Mouse (Mus musculus): ENCODE measurements around the gene Grin3b.

Gene Grin3b

DNA sequence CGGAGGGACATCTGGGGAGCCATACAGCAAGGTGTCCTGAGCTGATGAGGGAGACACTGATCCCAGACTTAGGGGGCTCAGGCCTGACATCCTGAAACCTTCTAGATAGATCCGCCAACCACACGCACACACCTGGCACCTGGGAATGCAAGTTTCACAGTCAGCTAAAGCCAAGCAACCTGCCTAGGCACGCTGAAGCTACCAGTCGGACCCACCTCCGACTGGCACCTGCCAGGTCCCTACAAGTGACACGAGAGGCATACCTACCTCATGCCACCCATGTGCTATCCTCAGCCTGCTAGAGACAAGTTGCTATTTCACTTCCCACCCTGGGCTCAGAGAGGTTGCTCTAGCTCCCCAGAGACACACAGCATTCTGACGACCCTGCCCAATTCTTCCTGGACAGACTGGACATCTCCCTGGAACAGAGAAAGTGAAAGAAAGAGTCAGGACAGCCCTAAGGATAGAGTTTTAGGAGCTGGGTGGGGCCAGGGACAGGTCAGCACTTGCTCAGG is 18.8 kb downstream of the Grin3b start:
- no peak for DNase-seq

DNA sequence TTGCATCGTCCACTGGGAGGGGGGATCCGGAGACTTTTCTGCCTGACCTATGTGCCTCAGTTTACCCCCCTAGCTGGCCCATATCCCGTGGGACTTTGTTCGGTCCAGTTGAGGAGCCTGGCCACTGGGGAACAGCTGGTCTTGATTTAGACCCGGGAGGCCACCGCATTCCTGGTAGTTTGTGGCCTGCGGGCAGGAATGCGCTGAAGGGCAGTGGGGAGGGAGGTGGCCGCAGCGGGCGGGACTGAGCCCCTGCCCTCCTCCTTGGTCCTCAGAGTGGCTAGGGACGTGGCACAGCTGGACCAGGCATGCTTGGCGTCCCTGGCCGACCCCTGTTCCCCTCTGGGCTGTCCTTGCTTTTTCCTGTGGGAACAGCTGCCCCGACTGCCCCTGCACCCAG is 19.4 kb downstream of the Grin3b start:
- no peak for DNase-seq

DNA sequence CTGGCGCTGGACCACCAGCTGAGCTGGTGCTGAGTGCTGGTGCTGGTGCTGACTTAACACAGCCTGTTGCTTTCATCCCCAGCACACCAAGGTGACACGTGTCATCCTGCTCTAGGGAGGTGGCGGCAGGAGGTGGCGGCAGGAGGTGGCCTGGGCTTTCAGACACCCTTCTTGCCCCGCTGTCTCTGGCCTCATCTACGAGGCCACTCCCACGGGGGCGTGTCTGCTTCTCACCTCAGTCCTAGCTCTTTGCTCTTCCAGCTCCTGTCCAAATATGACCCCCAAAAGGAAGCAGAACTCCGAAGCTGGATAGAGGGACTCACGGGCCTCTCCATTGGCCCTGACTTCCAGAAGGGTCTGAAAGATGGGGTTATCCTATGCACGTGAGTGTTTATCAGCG is 20.6 kb downstream of the Grin3b start:
- DNase-seq, result no peak

DNA sequence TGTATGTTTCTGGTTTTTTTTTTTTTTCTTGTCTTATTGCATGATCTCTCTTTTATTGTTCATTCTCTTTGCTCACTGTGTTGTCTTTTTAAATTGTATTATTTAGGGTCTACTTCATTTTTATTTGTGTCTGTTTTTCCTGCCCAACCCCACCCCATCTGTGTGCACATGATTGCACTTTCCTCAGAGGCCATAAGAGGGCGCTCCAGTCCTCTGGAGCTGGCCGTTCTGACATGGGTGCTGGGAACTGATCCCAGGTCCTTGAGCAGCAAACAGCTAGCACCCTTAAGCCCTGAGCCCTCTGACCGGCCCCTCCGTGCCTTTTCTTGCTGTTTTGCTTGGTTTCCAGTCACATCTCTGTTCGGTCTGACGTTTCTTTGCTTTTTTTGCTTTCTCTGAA is 21.0 kb downstream of the Grin3b start:
- no peak for DNase-seq

DNA sequence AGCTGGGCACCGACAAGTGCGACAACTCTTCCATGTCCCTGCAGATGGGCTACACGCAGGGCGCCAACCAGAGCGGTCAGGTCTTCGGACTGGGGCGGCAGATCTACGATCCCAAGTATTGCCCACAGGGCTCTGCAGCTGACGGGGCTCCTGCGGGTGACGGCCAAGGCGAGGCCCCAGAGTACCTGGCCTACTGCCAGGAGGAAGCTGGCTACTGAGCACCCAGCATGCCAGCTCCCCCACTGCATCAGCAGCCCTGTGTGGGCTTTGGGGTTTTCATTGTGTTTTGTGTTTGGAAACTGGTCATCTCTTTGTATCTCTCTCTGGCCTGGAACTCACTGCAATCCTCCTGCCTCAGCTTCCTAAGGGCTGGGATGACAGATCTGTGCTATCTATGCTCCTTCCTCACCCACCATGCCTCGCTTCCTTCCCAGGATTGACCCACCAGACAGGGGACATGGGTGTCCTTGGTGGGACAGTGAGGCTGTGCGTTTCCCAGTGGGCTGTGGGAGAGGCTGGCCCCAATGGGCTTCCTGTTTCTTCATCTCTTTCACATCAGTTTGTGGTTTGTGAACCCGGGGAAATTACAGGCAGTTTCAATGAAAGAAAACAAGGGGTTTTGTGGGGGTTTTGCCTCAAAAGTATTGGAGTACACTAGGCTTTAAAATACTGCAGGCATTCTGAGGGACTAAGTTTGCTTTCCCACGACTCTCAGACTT is 24.0 kb downstream of the Grin3b start:
- DNase-seq, result peak in 1 of 2 experiments; percentile 53

DNA sequence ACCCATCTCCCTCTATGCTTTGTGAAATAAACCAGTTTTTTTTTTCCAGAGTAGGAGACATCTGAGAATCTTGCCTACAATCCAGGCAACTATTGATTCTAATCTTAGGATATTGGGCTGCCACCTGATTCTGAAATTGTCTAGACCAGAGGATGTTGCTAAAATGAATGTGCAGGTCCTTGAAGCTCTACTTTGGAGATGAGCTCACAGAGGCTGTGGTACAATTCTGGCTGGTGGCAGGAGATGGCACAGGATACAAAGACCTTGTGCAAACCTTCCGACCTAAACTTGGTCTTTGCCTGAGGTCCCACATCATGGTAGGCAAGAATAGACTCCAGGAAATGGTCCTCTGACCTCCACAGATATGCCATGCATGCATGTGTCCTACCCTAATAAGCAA is 25.1 kb downstream of the Grin3b start:
- DNase-seq, result no peak

DNA sequence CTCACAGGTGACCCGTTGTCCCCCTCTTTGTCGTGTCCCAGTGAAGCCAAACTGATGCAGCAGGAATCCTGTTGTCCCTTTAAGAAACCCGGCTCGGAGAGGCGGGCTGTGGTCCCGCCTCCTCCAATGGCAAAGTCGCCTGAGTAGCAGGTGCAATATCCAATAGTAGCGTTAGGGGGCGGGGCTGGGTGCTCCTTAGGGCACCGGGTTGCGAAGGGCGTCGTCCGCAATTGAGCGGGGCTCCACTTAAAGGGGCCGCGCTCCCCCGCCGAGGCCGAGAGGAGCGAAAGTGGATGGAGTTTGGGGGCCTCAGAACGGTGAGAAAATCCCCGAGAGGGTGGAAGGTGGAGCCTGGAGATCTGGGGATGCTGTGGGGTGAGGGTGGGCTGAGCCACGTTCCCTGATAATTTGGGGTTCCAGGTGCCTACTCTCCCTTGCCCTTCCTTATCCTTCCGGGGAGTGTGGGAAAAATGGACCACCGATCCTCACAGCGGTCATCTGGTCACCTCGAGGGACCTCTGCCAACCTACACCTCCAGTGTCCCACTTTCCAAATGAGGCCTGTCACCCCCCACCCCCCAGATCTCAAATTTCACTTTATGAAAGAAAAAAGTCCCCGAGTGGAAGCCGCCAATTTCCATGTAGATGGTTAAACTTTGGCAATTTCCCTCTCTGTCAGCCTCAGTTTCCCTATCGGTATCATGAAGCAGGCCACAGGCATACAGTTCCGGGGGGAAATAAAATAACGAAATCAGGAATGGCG is 25.9 kb downstream of the Grin3b start, which contains the start of gene Abca7:
Gene Abca7, plus strand, starts transcription at position 223 of the 762 bp plus-strand sequence.
- peak; percentile 94 to 96 for DNase-seq

DNA sequence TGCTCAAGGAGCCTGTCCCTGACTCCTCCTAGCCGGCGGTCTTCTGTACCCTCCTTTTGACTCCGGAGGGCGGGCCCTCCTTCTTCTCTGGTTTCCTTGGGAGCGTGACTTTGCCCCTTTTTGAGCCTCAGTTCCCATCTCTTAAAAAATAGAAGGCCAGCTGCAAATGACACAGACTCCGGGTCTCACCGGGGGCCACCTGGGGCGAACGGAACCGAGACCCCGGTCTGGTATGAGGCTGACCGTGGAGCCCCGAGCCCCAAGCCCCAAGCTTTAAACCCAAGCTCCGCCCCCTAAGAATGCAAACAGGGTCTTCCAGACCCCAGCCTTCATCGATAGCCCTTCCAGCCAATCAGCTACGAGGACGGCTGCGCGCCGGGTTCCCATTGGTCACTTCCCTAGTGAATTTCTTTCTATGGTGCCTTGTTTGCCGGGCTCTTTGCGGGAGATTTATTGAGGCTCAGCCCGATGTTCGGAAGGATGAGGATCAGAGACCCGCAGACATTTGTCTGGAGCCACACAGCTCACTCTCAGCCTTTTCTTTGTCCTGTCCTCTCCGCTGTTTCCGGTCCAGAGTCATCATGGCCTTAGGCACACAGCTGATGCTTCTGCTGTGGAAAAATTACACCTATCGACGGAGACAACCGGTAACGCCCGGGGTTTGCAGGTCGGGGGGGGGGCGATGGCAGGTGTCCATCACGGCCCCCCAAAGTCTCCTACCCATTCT is 26.7 kb downstream of the Grin3b start:
- DNase-seq, result peak in 1 of 2 experiments; percentile 56

DNA sequence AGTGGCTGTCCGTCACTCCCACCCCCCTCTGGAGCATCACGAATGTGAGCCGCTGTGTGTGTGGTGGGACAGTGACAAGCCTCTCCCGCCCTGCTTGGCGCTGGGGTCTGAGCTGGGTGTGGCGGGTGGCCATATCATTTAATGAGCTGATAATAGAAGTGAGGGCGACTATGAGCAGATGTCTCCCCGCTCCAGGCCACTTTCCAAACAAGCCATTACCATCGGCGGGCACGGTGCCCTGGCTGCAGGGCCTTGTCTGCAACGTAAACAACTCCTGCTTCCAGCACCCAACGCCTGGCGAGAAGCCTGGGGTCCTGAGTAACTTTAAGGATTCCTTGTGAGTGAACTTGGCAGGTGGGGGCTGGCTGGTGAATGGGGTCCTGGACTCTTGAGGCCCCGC is 27.3 kb downstream of the Grin3b start:
- no peak for DNase-seq

DNA sequence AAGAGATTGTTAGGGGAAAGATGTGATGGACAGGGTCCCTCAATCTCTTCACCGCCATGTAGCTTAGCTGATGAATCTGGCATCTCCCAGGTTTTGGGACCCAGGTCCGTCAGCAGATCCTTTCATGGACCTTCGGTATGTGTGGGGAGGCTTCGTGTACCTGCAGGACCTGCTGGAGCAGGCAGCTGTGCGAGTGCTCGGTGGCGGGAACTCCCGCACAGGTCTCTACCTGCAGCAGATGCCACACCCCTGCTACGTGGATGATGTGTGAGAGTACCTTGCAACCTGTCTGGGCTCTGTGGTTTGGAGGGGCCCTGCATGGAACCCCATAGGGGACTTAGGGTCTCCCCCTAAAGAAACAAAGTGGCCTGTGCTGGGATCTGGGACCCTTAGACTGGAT is 31.4 kb downstream of the Grin3b start:
- no peak for DNase-seq

DNA sequence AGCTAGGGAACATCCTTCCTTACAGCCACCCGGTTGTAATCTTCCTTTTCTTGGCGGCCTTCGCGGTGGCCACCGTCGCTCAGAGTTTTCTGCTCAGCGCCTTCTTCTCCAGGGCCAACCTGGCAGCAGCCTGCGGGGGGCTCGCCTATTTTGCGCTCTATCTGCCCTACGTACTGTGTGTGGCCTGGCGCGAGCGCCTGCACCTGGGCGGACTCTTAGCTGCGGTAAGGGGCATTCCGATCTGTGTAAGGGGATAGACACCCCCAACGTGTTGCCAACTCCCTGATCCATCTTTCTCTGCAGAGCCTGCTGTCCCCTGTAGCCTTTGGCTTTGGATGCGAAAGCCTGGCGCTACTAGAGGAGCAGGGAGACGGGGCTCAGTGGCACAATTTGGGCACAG is 32.3 kb downstream of the Grin3b start:
- DNase-seq, result no peak

DNA sequence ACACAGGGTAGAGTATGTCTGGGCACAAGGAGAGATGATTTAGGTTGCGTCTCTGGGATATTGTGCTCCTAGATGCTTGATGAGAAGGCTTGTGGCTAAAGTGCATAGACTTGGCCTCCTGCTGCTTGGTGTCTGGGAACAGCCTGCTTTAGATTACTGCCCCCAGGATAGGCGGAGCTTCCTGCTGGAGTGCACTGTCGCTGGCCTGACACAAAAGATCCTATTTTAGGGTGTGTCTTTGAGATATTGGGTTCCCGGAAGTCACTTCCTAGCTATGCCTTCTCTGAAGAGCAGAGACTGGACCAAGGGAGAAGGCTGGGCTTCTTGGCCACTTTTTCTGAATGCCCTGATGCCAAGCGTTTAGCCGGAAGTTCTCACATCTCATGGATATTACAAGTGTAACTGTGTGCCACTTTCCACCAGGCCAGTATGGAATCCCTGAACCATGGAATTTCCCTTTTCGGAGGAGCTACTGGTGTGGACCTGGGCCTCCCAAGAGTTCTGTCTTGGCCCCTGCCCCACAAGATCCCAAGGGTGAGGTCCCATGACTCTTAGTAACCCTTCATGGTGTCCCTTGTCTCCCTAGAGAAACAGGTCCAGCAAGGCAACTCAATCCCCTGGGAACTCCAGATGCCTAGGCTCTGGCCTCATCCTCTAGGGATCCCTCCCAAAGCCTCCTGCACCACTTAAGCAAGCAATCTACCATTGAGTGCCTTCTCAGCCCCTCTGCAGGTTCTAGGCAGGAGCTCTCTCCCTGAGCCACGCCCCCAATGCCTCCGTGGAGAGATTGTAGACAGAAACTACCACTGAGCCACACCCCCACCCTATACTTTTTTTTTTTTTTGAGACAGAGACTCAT is 33.1 kb downstream of the Grin3b start:
- no peak for DNase-seq

DNA sequence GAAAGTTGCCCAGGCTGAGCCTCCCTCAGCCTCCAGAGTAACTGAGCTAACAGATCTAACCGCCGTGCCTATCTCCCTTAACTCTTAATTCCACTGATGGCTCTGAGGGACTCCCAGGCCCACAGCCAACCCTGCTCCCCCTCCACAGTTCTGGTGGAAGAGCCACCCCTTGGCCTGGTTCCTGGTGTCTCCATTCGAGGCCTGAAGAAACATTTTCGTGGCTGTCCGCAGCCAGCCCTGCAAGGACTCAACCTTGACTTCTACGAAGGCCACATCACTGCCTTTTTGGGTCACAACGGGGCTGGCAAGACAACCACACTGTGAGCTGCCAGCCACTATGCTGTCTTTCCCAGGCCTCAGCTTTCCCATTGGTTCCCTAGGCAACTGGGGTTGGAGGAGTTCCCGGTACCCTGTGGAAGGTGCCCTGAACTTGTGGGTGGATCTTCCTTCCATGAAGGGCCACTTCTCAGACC is 33.8 kb downstream of the Grin3b start:
- DNase-seq, result no peak

DNA sequence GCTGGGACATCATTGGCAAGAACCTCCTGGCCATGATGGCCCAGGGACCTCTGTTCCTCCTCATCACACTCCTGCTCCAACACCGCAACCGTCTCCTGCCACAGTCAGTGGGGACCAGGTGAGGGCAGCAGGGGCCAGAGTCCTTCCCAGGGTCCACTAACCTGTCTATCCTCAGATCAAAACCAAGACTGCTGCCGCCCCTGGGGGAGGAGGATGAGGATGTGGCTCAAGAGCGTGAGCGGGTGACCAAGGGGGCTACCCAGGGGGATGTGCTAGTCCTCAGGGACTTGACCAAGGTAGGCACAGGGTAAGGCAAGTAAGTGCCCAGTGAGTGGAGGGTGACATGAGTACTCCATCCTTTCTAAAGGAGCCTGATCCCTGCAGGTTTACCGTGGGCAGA is 41.2 kb downstream of the Grin3b start:
- DNase-seq, result no peak

DNA sequence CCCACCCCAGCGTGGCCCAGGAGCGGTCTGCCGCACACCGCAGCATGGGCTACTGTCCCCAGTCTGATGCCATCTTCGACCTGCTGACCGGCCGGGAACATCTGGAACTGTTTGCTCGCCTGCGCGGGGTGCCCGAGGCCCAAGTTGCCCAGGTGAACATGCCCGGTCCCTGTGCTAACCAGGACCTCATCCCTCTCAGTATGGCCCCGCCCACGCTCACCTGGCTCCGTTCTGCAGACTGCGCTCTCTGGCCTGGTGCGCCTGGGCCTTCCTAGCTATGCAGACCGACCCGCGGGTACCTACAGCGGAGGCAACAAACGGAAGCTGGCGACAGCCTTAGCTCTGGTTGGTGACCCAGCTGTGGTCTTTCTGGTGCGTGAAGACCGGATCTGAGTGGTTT is 43.1 kb downstream of the Grin3b start:
- no peak for DNase-seq

DNA sequence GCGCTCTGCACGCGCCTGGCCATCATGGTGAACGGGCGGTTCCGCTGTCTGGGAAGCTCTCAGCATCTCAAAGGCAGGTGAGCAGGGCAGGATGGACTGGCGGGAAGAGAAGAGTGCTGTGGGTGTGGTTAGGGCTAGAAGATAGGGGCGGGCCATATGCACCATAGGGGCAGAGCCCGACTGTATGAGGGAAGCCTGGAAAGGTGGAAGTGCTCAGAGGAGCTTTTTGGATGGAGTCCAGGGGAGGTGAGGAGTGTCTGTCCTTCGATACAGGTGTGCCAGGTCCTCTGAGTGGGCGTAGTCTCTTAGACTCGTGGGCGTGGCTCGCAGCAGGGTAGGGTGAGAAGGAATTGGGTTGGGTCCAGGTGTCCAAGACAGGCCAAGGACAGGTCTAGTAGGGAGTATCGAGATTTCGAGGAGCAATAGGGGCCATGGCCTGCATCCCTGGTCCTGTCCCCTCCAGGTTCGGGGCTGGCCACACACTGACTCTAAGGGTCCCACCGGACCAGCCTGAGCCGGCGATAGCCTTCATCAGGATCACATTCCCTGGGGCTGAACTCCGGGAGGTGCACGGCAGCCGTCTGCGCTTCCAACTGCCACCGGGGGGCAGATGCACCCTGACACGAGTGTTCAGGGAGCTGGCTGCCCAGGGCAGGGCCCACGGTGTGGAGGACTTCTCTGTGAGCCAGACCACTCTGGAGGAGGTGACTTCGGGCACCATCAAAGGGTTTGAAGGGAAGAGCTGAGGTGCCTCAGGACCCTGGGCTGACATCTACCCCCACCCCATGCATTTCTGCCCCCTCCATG is 44.2 kb downstream of the Grin3b start:
- DNase-seq, result peak; percentile 49 to 58

DNA sequence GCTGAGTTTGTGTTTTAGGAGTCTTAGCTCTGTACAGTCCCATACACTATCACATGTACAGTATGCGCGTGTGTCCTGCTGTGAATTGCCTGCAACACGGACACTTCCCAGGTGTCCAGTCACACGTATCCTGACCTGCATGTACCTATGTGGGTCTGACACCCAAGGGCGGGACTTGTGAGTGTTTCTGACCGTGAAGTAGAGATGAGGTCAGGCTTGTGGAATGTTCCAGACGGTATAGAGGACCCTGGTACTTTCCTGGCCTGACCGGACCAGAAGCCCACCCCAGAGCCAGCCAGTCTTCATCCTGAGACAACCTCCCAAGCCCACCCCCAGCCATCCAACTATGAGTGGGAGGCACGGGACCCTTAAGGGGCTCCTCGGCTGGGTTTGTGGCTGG is 45.1 kb downstream of the Grin3b start:
- no peak for DNase-seq

DNA sequence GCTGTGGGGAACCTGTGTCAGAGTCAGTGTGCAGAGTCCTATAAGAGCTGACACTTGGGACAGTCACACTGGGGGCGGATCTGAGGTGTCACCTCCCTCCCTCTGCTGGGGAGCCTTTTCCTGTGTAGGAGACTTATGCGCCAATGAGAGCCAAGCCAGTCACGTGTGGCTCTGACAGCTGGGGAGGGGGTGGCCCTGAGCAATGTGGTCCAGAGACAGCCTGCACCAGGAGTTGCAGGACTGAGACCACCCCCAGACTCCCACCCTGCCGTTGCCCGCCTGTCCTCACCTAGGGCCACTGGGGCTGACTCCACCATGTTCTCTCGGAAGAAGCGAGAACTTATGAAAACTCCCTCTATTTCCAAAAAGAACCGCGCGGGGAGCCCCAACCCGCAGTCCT is 46.0 kb downstream of the Grin3b start, which contains the start of gene Arhgap45:
Gene Arhgap45, plus strand, starts transcription at position 143 of the 400 bp plus-strand sequence.
- peak; percentile 72 to 81 for DNase-seq

DNA sequence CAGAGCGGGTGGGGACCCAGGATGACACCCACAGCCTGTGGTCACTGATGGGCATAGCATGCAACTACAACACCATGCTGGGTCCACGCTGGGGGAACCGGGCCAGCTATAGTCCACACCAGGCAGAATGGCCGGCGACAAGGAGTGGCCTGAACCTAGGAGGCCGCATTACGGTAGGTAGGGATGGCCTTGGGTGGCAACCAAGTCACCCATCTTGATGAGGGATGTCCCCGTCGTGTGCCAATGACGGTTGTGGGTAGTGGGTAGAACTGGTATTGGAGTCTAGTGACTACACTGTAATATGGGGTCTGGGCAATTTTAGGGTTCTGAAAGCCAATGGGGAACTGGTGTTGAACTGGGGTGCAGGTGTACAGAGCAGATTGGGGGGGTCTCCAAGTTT is 46.4 kb downstream of the Grin3b start:
- peak in 1 of 2 experiments; percentile 39 for DNase-seq

DNA sequence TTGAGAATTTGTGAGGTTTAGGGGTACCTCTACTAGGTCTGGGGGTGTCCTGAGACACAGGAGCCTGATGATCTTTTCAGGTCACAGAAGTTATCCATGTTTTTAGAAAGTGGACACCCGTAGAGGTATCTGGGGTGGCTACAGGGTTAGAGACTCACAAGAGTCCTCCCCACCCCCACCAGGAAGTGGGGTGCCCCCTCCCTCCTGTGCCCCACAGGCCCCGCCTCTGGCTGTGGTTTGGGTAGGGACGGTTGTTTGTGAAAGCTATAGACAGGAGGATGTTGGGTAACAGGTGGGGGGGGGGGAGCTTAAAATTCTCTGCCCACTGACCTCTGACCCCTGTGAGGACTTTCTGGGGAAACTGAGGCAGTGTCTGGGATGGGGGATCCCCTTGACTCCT is 46.8 kb downstream of the Grin3b start:
- DNase-seq, result peak; percentile 89 to 94

DNA sequence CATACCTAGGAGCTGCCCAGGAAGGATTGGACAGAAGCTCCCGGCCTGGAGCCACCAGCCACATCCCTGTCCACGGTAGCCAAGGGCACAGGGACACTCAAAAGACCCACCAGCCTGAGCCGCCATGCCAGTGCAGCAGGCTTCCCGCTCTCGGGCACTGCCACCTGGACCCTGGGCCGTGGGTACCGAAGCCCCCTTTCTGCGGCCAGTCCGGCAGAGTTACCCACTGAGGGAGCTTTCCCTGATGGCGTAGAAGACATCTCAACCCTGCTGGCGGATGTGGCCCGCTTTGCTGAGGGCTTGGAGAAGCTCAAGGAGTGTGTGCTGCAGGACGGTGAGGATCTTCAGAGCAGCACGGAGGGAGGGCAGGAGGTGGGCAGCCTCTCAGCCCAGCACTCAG is 47.3 kb downstream of the Grin3b start:
- DNase-seq, result no peak
